Mouse (Mus musculus) CH12F3 (cell line): ENCODE data around the gene Fcrla.

Experiments used
- in situ Hi-C: fragments of 300-500 bp; cut with MboI; formaldehyde crosslinking; loops from 2 replicates; pipeline ENCODE4 v1.14.3; 2020; ENCODE audit warnings: low sequenced_read_pairs

The Fcrla gene

DNA sequence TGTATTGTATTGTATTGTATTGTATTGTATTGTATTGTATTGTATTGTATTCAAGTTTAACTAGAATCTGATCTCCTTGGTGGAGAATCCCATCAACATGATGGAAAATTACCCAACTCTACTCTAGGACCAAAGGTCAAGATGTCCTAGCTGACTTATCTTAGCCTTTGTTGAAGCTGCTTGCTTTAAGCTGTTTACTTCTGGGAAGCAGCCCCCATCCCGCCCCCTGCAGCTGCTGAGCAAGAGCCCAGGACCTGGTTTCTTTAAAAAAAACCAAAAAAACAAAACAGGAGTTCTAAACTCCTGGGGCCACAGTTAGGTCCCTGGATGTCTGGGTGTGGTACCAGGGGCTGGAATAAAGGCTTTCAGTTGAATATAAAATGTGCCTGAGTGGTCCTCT, 35.1 kb downstream of the Fcrla start:
- in situ Hi-C loops = loop anchor here (10.0 kb wide), 1 partner anchor 343 kb away; the partner anchor contains the start of gene Fcer1g

DNA sequence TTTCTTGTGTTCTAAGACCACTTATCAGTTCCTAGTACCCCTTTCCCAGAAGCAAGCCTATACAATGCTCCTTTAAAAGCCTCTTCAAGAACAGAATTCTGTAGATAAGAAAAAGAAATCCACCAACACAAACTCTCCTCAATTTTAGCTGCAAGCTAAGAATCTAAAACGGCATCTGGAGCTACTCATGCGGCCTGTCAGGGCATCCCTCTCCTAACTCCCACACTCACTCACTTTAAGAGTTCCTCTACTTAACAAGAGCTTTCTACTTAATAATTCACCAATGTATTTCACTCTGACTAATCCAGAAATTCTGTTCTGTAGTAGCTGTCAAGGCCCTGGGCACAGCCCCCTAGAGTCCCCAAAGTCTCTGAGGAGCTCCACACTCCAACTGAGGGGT, 35.7 kb downstream of the Fcrla start:
- in situ Hi-C loops = loop anchor here (10.0 kb wide), 1 partner anchor 343 kb away; the partner anchor contains the start of gene Fcer1g

DNA sequence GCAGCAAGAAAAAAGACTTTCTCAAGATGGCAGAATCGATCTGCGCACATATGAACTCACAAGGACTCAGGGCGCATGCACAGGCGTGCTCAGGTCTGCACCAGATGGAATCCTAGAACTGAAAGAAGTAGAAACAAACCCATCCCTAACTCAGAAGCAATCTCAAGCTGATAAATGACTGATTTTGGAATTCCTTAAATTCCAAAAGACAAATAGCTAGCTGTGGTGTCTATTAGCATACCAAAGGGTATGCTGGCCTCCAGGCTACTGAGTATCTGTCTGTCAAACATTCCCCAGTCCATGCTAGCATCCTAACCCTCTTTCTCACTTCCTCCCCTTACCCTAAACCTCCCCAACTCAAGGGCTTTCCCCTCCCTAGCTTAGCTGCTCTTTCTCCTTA, 38.1 kb downstream of the Fcrla start:
- in situ Hi-C loops = no loop called here

DNA sequence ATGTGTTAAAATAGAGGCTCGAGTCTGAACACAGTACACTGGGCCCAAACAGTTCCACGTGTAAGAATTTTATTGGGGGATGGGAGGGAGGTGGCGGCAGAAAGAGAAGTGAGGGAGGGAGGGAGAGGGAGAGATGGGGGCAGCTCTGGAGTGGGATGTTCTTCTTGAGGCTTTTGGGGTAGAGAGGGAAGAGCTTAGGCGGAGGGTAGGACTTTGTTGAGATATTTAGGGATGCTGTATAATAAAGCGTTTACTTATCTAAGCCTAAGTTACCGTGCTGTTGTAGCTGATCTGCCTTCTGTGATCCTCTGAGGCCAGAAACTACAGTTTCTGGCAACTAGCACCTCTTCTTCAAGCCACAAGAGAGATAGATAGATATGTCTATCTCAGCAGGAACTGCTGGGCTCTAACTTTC, 41.3 kb downstream of the Fcrla start:
- in situ Hi-C loops = no loop called here

DNA sequence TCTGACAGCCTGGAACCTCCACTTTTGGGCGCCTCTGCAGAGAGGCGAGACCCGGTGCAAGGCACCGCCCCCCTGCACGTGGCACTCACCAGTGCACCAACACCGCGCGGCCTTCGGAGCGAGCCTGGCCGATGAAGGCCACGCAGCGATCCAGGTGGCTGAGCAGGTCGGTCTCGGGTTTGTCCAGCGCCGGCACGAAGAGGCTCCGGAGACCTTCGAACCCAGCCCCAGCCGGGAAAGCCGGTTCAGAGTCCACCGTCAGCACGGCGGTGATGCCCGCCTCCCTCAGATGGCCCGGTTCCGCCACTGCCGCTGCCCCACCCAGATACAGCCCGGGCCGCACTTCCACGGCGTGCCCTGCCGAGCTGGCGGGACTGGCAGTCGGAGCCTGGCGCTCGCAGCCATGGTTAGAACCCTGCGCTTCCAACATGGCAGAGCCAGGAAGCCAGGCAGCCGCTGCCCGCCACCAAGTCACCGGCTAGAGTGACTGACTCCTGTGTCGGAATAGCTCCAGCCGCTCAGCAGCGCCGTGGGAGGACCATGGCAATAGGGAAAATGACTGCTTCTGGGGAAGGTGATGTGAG, 42.3 kb downstream of the Fcrla start, which contains the start of the genes Gm26620 and Dusp12:
Gm26620 (plus strand) TSS at position 88 of the 584 bp plus-strand sequence.
Dusp12 (minus strand) TSS at position 563 of the 584 bp plus-strand sequence.
- in situ Hi-C loops = no loop called here

DNA sequence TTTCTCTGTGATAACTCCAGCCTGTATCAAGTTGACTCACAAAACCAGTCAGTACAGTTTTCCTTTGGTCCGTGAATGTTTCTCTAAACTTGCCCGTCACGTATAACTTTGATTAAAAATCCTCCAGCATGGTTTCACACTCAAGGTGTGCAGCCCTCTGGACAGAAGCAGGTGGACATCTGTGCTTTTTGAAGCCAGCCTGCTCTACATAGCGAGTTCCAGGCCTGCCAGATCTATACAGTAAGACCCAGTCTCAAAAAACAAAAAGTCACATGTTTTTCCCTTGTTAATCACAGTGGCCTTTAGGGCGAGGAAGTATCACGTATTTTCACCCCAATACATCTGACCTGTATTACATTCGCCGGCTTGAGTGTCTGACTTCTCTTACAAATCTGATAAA, 43.0 kb downstream of the Fcrla start:
- in situ Hi-C loops = no loop called here

DNA sequence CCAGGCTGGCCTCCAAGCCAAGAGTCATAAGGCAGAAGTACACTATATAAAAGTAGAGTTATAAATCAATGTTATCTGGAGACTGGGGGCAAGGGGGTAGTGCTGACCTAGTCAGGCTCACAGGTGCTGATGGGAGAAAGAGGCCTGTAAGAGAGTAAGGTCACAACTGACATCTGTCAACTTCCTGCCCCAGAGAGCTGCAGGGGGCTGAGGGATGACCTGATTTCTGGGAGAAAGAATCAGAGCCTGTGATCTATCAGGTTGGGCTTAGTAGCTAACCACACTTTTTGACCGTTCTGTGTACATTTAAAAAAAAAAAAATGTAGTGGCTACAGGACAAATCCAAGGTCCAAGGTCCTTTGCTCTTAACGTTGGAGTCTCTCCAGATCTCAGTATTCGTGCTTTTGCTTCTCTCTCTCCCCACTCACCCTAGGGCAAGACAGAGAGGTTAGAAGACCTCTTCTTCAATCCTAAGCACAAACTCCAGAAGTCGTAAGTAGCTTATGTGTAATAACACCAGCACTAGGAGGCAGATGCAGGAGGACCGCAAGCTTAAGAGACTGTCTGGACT, 44.4 kb downstream of the Fcrla start:
- in situ Hi-C loops = no loop called here

DNA sequence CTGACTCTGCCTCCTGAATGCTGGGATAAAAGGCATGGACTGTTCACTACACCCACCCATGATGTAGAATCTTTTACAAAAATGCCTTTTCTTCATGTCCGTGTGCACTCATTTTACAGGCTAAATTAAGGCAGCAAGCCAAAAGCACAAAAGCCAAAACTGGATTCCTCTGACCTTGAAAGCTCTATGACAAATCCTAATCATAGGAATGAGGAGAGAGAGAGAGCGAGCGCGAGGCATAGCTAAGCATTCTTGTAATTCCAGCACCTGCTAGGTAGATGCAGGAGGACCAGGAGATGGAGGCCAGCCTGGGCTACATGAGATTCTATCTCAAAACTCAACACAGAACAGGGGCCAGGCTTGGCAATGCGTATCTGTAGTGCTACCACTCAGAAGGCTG, 50.5 kb downstream of the Fcrla start:
- in situ Hi-C loops = no loop called here

DNA sequence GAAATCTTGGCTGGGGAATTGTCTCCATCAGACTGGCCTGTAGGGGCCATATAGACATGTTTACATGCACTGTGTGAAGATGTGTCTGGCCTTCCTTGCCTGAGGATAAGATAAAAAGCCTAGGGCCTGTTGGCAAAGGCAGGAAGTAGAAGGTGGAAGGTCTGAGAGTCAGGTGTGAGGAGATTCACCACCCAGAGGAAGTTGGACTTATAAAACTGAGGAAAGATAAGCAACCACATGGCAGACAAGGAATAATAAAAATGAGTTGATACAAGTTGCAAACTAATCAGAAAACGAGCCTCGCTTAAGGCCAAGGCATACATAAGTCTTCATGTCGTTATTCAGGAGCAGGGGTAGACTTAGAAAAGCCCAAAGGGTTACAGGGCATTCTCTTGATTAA, 51.7 kb downstream of the Fcrla start:
- in situ Hi-C loops = no loop called here

DNA sequence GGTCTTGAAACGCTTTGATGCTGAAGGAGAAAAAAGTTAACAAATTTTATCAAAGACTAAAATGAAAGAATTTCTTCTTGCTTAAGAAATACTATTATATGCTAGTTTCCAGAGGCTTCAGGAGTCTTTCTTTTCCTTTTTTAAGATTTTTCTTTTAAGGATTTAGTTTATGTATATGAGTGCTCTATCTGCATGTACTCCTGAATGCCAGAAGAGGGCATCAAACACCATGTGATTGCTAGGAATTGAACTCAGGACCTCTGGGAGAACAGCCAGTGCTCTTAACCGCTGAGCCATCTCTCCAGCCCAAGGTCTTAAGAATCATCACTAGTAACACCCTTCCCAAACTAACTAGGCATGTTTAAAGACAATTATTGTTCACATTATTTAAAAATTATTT, 55.4 kb downstream of the Fcrla start:
- in situ Hi-C loops = no loop called here

DNA sequence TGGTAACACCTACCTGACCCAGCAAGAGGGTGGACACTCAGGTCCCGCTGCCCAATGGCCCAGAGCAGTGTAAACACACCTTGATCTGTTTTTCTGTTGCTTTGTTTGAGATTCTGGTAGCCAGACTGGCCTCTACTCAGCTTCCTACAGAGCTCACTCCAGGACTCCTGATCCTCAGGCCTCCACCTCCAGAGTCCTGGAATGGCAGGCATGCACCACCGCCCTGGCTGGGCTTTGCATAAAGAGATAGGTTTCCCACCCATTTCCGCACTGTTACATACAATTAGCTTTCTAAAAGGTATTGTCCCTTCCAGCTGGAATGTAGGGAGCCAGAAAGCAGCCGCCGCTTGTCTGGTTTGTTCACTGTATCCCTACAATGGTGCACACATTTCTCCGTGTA, 56.0 kb downstream of the Fcrla start:
- in situ Hi-C loops = no loop called here

DNA sequence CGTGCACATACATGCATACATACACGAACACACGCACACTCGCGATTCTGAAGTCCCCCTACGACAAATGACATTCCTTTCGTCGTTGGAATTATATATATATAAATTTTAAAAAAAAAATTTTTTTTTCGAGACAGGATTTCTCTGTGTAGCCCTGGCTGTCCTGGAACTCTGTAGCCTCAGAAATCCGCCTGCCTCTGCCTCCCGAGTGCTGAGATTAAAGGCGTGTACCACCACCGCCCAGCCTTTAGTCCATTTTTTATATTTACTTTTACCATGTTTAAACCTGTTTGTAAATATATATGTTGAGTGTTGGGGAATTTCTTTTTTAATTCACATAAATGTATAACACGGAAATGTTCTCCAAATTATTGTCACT, 58.5 kb downstream of the Fcrla start:
- in situ Hi-C loops = no loop called here

DNA sequence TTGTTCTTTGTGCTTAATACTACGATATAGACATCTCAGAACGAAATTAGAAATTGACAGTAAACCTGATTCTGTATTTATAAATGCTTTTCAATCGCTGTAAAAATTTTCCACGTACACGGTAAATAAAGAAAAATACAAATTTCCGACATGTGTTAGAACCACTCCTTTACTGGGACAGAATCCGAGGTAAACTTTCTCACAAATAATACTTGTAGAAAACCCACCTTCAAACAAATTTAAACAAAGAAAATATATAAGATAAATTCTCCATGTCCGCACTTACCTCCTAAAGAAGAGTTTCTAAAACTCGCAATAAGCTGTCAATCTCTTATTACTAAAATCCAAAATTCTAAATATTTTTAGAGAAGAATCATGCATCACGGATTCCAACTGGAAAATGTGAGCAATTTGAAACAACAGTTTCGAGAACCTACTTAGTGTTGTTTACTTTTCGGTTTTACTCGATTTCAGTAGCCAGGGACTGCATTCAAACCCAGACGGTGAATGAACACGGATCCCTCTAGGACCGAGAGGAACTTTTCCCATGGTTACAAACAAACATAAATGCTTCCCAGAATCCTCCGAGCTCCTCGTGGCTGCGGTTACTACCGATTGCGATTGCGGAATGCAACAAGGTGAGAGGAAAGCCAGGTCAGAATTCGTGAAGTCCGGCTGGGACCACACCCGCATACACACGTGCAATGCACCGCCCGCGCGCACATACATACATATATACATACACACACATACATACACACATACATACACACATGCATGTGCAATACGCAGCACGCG, 59.1 kb downstream of the Fcrla start:
- in situ Hi-C loops = no loop called here

DNA sequence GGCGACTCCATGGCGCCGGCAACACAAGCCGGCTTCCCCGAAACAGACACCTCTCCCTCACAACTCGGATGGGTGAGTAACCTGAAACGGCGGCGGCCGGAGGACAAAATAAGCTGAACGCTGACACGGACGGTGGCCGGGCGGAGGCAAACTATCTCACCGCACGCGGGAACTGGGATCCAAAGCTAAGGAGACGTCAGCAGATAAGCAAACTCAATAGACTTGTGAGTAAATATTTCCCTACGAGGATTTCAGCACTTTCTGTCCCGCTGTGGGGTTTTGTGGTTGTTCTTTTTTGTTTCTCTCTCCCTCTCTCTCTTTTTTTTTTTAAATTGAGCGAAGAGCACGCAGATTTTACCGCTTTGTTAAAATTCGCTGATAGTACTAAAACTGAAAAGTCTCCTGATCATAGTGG, 59.7 kb downstream of the Fcrla start, which contains the start of gene Atf6:
Atf6 (minus strand) TSS at position 81 of the 415 bp plus-strand sequence.
- in situ Hi-C loops = no loop called here
